Mouse (Mus musculus): ENCODE measurements around the gene Kcng3. TPM values are rescaled to one million over a fixed set of nuclear protein-coding genes. Genes with fewer than 3 reads are reported as not detected.
A peak's percentile ranks its signal among the peaks of the same experiment; 100 is the strongest.

The Kcng3 gene
- polyA plus RNA-seq, 1 experiment from 2014 or later, result not detected

DNA sequence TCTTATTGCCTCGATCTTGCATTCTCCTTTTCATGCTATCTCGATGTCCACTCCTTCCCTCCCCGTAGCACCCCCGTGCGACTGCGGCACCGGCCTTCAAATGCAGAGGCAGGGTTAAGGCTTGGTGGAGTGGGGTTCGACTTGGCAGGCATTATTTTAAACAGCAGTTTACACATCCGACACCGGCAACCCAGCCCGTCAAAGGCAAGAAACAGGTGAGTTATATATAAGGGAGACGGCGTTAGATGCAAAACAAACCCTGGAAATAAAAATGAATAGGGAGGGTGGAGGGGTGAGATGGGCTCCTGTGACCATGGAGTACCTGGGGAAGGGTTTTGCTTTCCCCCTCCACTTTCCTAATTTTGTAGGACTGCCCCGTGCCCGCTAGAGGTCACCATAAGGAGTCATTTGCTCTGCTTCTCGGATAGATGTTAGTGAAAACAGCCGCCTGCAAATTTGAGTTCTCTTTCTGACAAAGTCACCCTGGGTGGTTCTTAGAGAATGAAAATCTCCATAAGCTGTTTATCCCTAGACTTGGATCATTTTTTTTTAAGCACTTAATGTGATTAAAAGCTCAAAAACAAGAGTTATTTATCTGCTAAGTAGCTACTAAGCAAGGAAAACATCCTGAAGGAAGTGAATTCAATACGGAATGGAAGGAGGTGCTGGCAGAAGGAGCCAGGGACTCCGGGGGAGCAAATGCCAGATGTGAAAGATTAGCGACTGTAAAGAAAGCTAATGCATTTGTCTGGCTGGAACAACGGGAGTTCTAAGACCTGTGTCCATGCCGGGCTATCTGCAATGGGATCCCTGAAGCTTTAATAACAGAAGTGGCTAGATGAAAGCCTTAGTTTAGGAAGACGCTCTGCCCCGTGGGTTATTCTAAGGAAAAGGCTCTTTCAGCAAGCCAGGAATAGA, 1.2 kb upstream of the Kcng3 start:
- 0 out of 2 replicates have a peak overlapping the region, but pooled peaks have one; percentile 17 for H3K27ac ChIP-seq (ENCODE audit: low read depth, low read length)
- peak; percentile 58 for ATAC-seq

DNA sequence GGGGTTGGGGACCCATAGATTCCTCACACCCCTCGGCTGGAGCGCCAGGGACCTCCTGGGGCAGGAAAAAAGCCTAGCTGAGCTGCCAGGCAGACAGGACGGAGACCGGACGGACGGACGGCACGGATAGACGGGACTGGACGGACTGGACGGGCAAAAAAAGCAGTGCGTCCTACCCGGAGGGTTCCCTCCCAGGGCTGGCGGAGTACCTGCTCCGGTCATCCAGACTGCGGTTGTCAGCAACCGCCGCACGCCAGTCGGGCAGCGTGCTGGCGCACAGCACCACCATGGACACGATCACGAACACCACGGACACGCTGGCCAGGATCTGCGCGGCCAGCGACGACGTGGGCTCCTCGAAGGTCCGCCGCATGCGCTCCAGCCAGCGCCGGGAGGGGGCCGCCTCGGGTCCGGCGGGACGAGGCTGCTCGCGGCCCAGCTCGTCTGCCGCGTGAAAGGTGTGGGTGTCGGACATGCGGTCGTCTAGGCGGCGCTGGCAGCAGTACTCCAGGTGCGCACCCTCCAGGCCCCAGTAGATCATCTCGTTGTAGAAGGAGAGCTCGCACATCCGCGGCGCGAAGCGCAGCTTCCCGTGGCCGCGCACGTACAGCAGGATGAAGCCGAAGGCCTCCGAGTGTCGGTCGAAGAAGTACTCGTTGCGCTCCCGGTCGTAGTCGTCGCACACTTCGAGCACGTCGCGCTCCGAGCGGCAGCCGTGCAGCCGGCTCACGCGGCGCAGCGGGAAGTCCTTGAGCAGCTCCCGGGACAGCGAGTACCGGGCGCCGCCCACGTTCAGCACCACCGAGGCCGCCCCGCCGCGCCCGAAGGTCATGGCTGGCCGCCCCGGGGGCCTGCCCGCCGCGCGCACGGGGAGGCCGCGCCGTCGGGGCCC, 662 bp downstream of the Kcng3 start:
- ATAC-seq, result peak; percentile 41; the same call in 1 of the 2 replicates
- Histone ChIP-seq H3K27ac (ENCODE audit: low read depth, low read length) (no peak overlapping the region), H3K9ac (ENCODE audit: low read depth, low read length) (peak overlapping the region; percentile 59), H3K9me3 (ENCODE audit: control insufficient read depth, low read length) (no peaks in the 10 kb centered on the region), H3K4me1 (ENCODE audit: control insufficient read depth, insufficient read depth, low read depth, low read length) (peaks cover 16% of the 10 kb centered on the region), H3K4me3 (ENCODE audit: low read length) (peak overlapping the region; percentile 57), H3K4me2 (ENCODE audit: low read length) (peak overlapping the region; percentile 87), H3K27me3 (replicated peaks; ENCODE audit: control insufficient read depth, insufficient read depth, low read length) (peaks cover 30% of the 10 kb centered on the region), H3K36me3 (ENCODE audit: control insufficient read depth, insufficient read depth, low read length) (no peaks in the 10 kb centered on the region)
- 2% methylated on average over 80 of the region's 109 CpGs for WGBS

More for the DNA sequence above, 1.2 kb upstream of the Kcng3 start:
- no peaks in the 10 kb centered on the region for H3K36me3 ChIP-seq (ENCODE audit: control insufficient read depth, insufficient read depth, low read length)
- H3K9me3 ChIP-seq (ENCODE audit: control insufficient read depth, low read length), result no peaks in the 10 kb centered on the region
- H3K4me3 ChIP-seq (ENCODE audit: low read length), result peak overlapping the region; percentile 57
- 1% methylated on average over 24 of the region's 24 CpGs for WGBS
- H3K4me2 ChIP-seq (ENCODE audit: low read length), result peak overlapping the region; percentile 87
- peak overlapping the region; percentile 59 for H3K9ac ChIP-seq (ENCODE audit: low read depth, low read length)
- H3K27me3 ChIP-seq (replicated peaks; ENCODE audit: control insufficient read depth, insufficient read depth, low read length), result peaks cover 25% of the 10 kb centered on the region
- H3K4me1 ChIP-seq (ENCODE audit: control insufficient read depth, insufficient read depth, low read depth, low read length), result peaks cover 16% of the 10 kb centered on the region

DNA sequence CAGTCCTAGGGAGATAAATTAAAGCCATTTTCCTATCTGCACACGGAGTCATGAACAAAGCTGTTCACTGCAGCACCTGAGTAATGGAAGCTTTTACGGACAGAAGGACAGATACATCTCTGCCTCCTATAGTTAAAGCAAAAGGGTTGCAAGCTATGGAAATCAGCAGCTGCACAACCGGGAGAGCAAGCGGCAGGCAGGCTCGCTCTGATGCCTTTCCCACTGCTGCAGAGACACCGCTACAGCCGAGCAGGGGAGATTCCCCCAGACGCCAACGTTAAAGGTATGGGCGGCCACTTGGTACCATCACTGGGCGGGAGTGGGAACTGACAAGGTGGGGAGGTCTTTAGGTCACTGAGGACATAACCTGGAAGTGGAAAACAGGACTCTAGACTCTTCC, 17.8 kb downstream of the Kcng3 start:
- ATAC-seq, result peak; percentile 56
- peak overlapping the region; percentile 37 for H3K4me2 ChIP-seq (ENCODE audit: low read length)
- no peaks in the 10 kb centered on the region for H3K9me3 ChIP-seq (ENCODE audit: control insufficient read depth, low read length)
- peak overlapping the region; percentile 25; the same call in 1 of the 2 replicates for H3K9ac ChIP-seq (ENCODE audit: low read depth, low read length)
- 0 out of 2 replicates have a peak overlapping the region, but pooled peaks have one; percentile 34 for H3K27ac ChIP-seq (ENCODE audit: low read depth, low read length)
- no peaks in the 10 kb centered on the region for H3K4me1 ChIP-seq (ENCODE audit: control insufficient read depth, insufficient read depth, low read depth, low read length)
- 44% methylated on average over 11 of the region's 11 CpGs for WGBS
- no peaks in the 10 kb centered on the region for H3K27me3 ChIP-seq (replicated peaks; ENCODE audit: control insufficient read depth, insufficient read depth, low read length)
- H3K36me3 ChIP-seq (ENCODE audit: control insufficient read depth, insufficient read depth, low read length), result no peaks in the 10 kb centered on the region
- H3K4me3 ChIP-seq (ENCODE audit: low read length), result no peak overlapping the region

DNA sequence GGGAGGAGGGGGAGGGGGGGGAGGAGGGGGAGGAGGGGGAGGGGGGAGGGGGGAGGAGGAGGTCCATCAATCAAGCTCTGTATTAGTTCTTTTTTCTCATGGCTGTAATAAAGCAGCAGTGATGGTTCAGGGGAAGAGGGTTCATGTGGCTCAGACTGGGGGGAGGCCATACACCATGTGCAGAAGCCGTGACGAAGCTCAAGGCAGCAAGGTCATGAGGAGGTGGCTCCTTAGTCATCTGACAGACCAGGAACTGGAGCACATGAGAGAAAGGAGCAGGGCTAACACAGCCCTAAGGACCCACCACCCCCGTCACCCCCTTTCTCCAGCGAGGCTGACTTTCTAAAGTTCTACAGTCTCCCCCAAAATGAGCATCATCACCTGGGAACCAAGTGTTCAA, 22.2 kb downstream of the Kcng3 start:
- Histone ChIP-seq H3K9ac (ENCODE audit: low read depth, low read length) (no peak overlapping the region), H3K9me3 (ENCODE audit: control insufficient read depth, low read length) (no peaks in the 10 kb centered on the region), H3K4me2 (ENCODE audit: low read length) (no peak overlapping the region), H3K27me3 (replicated peaks; ENCODE audit: control insufficient read depth, insufficient read depth, low read length) (no peaks in the 10 kb centered on the region), H3K36me3 (ENCODE audit: control insufficient read depth, insufficient read depth, low read length) (no peaks in the 10 kb centered on the region), H3K4me3 (ENCODE audit: low read length) (no peak overlapping the region), H3K27ac (ENCODE audit: low read depth, low read length) (no peak overlapping the region), H3K4me1 (ENCODE audit: control insufficient read depth, insufficient read depth, low read depth, low read length) (no peaks in the 10 kb centered on the region)
- WGBS, result 61% methylated on average over 4 of the region's 4 CpGs
- ATAC-seq, result no peak

DNA sequence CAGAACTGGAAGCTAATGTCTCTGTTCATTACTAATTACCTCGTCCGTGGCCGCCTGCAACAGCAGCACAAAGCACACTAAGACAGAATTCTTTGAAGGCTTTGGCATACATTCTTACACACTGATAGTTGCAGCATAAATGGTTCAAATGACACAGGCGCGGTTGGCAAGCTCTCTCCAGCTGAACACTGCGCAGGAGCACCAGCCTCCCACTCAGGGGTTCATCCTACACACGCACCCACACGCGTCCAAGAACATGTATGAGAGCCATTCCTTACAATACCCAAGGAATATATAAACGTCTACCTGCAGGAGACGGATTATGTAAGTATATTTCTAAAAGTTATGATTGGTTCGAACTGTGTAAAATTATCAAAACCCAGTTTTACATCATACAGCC, 30.7 kb downstream of the Kcng3 start:
- no peak for ATAC-seq
- Histone ChIP-seq H3K4me1 (ENCODE audit: control insufficient read depth, insufficient read depth, low read depth, low read length) (no peaks in the 10 kb centered on the region), H3K9me3 (ENCODE audit: control insufficient read depth, low read length) (no peaks in the 10 kb centered on the region), H3K4me3 (ENCODE audit: low read length) (no peak overlapping the region), H3K27me3 (replicated peaks; ENCODE audit: control insufficient read depth, insufficient read depth, low read length) (no peaks in the 10 kb centered on the region), H3K9ac (ENCODE audit: low read depth, low read length) (no peak overlapping the region), H3K4me2 (ENCODE audit: low read length) (no peak overlapping the region), H3K36me3 (ENCODE audit: control insufficient read depth, insufficient read depth, low read length) (no peaks in the 10 kb centered on the region), H3K27ac (ENCODE audit: low read depth, low read length) (no peak overlapping the region)
- 91% methylated on average over 12 of the region's 12 CpGs for WGBS

DNA sequence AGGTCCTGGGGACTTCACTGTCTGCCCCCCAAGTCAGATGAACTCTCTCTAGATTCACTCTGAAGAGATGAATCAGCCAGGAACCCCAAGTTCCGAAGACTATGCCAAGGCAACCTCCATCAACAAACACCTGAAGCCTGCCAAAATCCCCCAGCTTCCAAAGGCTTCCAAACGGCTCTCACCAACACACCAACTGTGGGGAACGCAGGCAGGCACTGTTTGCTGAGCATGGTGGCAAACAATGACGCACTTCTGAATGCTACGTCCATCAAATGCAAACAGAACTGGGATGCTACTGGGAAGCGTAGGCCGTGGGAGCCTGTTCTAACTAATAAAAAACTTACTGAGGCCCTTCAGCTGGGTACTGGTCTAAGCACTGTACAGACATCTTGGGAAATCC, 35.7 kb downstream of the Kcng3 start:
- no peak overlapping the region for H3K9ac ChIP-seq (ENCODE audit: low read depth, low read length)
- H3K4me1 ChIP-seq (ENCODE audit: control insufficient read depth, insufficient read depth, low read depth, low read length), result no peaks in the 10 kb centered on the region

DNA sequence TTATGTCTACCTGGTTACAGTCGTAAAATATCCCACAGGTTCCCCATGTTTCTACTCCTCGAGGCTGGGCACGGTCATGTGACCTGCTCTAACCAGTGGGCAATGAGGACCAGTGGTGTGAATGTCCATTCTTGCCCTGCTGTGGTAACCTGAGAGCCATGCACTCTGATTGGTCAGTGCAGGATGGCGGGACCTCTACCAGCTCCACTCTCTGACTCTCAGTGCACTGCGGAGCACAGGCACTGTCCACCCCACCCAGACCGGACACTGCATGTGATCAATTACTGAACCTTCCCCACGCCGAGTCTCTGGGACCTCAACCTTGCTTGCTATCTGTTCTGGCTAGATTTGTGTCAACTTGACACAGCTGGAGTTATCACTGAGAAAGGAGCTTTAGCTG, 37.2 kb downstream of the Kcng3 start:
- WGBS, result 84% methylated on average over 8 of the region's 8 CpGs
- Histone ChIP-seq H3K27me3 (replicated peaks; ENCODE audit: control insufficient read depth, insufficient read depth, low read length) (no peaks in the 10 kb centered on the region), H3K4me3 (ENCODE audit: low read length) (no peak overlapping the region), H3K4me2 (ENCODE audit: low read length) (no peak overlapping the region), H3K27ac (ENCODE audit: low read depth, low read length) (no peak overlapping the region), H3K9me3 (ENCODE audit: control insufficient read depth, low read length) (no peaks in the 10 kb centered on the region), H3K4me1 (ENCODE audit: control insufficient read depth, insufficient read depth, low read depth, low read length) (no peaks in the 10 kb centered on the region), H3K9ac (ENCODE audit: low read depth, low read length) (no peak overlapping the region), H3K36me3 (ENCODE audit: control insufficient read depth, insufficient read depth, low read length) (no peaks in the 10 kb centered on the region)
- no peak for ATAC-seq

More for the DNA sequence above, 35.7 kb downstream of the Kcng3 start:
- Histone ChIP-seq H3K4me3 (ENCODE audit: low read length) (no peak overlapping the region), H3K36me3 (ENCODE audit: control insufficient read depth, insufficient read depth, low read length) (no peaks in the 10 kb centered on the region), H3K27ac (ENCODE audit: low read depth, low read length) (no peak overlapping the region), H3K27me3 (replicated peaks; ENCODE audit: control insufficient read depth, insufficient read depth, low read length) (no peaks in the 10 kb centered on the region), H3K9me3 (ENCODE audit: control insufficient read depth, low read length) (no peaks in the 10 kb centered on the region), H3K4me2 (ENCODE audit: low read length) (no peak overlapping the region)
- ATAC-seq, result no peak
- 73% methylated on average over 7 of the region's 7 CpGs for WGBS

DNA sequence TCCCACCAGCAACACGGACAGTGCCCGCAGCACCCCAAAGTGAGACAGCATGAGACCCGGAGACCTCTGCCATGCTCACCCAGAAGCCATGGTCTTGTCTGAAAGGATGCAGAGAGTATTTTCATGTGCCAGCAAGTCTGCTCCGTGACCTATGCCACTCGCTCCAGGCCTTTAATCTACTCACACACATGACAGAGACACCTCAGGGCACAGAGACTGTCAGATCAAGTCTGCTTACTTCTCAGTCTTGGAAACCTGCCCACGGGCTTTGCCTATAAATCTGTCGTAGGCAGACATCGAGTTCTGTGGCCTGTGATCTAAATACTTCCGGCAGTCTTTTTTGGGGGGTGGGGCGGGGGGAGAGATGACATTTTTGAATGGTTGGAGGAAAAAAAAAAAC, 38.3 kb downstream of the Kcng3 start:
- Histone ChIP-seq H3K27me3 (replicated peaks; ENCODE audit: control insufficient read depth, insufficient read depth, low read length) (no peaks in the 10 kb centered on the region), H3K9ac (ENCODE audit: low read depth, low read length) (no peak overlapping the region), H3K4me2 (ENCODE audit: low read length) (no peak overlapping the region), H3K36me3 (ENCODE audit: control insufficient read depth, insufficient read depth, low read length) (no peaks in the 10 kb centered on the region), H3K9me3 (ENCODE audit: control insufficient read depth, low read length) (peaks cover 4% of the 10 kb centered on the region), H3K27ac (ENCODE audit: low read depth, low read length) (no peak overlapping the region), H3K4me1 (ENCODE audit: control insufficient read depth, insufficient read depth, low read depth, low read length) (no peaks in the 10 kb centered on the region), H3K4me3 (ENCODE audit: low read length) (no peak overlapping the region)
- no peak for ATAC-seq
- 78% methylated on average over 10 of the region's 10 CpGs for WGBS
